In genomic region chr14:76566711-76567110, GRCm38 (mm10) we compare ENCODE assay signal across 15 mouse cellular contexts.
"Had no signal": no experiment of that assay in that cellular context is flagged by ENCODE, and none has a peak within 500 bp of the region (broad histone marks: within the 10 kb centered on the region; RNA-seq: fewer than 3 reads in every experiment).

No protein-coding gene starts in this region.

- H3K4me3 ChIP-seq: layer of hippocampus, adult 2 months; limb, embryonic 10.5 days; limb, embryonic 13.5 days; liver, embryonic 12.5 days; liver, embryonic 15.5 days; stomach, embryonic 15.5 days had no signal

- H3K27ac ChIP-seq: hindbrain, postnatal 0 days; kidney, postnatal 0 days; layer of hippocampus, adult 2 months; limb, embryonic 10.5 days; limb, embryonic 13.5 days; stomach, embryonic 15.5 days had no signal

- H3K36me3 ChIP-seq: limb, embryonic 10.5 days; limb, embryonic 13.5 days; liver, embryonic 12.5 days; liver, embryonic 15.5 days; stomach, embryonic 15.5 days had no signal

- H3K27me3 ChIP-seq: limb, embryonic 13.5 days; liver, embryonic 12.5 days; liver, embryonic 15.5 days; stomach, embryonic 15.5 days had no signal

- H3K4me2 ChIP-seq: limb, embryonic 13.5 days; liver, embryonic 12.5 days; liver, embryonic 15.5 days; midbrain, embryonic 11.5 days; stomach, embryonic 15.5 days had no signal

- DNase-seq: layer of hippocampus, adult 9-11 months; lung, adult 2 months; lung, postnatal 14 days; lung, postnatal 4 days; midbrain, embryonic 14.5 days had no signal

- H3K9ac ChIP-seq: limb, embryonic 13.5 days; liver, embryonic 12.5 days; liver, embryonic 15.5 days; stomach, embryonic 15.5 days had no signal

- ATAC-seq: hindbrain, postnatal 0 days; inflammation-experienced regulatory T-cells, adult 6 months had no signal

- H3K9me3 ChIP-seq: limb, embryonic 10.5 days; limb, embryonic 13.5 days; liver, embryonic 12.5 days; liver, embryonic 15.5 days; stomach, embryonic 15.5 days had no signal
